8 mouse cellular contexts compared by ENCODE assay signal in the genomic region with DNA sequence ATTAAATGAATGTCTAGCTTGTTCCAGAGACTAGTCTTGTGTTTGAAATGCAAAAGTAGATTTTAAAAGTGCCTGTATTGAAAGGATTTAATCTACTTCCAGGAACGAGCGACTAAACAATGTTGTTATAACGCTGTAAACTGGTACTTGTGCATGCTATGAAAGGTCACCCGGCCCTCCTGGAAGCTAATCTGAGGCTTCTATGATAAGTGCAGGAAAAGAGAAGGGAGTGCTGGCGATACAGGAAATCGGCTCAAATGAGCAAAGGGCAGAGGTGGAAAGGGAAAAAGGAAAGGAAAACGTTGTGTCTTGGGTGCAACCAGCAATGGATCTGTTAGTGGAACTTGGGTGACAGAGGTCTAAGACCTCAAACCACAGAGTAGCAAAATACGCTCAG. TPM values are rescaled to one million over a fixed set of nuclear protein-coding genes. Genes with fewer than 3 reads are reported as not detected.
DNase-seq lines count a peak whose midpoint lies in the region; ATAC-seq lines count a peak whose summit lies in the region.

No protein-coding gene starts in this region.

- peaks cover 45% of the 10 kb centered on the region for H3K4me1 ChIP-seq in megakaryocyte, embryonic 14.5 days
- H3K4me1 ChIP-seq in kidney, embryonic 14.5 days (ENCODE audit: control insufficient read depth, insufficient read depth, low read length): peaks cover 5% of the 10 kb centered on the region
- H3K4me1 ChIP-seq in midbrain, embryonic 16.5 days (ENCODE audit: control insufficient read depth, insufficient read depth, low read length): peaks cover 14% of the 10 kb centered on the region

- H3K36me3 ChIP-seq in megakaryocyte, embryonic 14.5 days (replicated peaks; ENCODE audit: low read length): peaks cover 20% of the 10 kb centered on the region
- peaks cover 2% of the 10 kb centered on the region; the same call in 1 of the 2 replicates for H3K36me3 ChIP-seq in kidney, embryonic 14.5 days (ENCODE audit: control insufficient read depth, insufficient read depth, low read length)
- H3K36me3 ChIP-seq in midbrain, embryonic 16.5 days (ENCODE audit: control insufficient read depth, insufficient read depth, low read length): no peaks in the 10 kb centered on the region

- H3K27ac ChIP-seq in kidney, embryonic 14.5 days (ENCODE audit: low read depth, low read length): peak overlapping the region; percentile 77; the same call in 1 of the 2 replicates
- peak overlapping the region; percentile 95; the same call in 1 of the 2 replicates for H3K27ac ChIP-seq in midbrain, embryonic 16.5 days (ENCODE audit: low read length)

- no peak for ATAC-seq in megakaryocyte, adult 5-6 weeks (ENCODE audit: poor library complexity, severe bottlenecking)
- no peak for ATAC-seq in kidney, embryonic 14.5 days (ENCODE audit: low FRiP score, low TSS enrichment)
- peak; percentile 10; the same call in 1 of the 2 replicates for ATAC-seq in midbrain, embryonic 16.5 days

- H3K9me3 ChIP-seq in megakaryocyte, embryonic 14.5 days: peaks cover 10% of the 10 kb centered on the region
- H3K9me3 ChIP-seq in kidney, embryonic 14.5 days (ENCODE audit: control insufficient read depth, low read length): no peaks in the 10 kb centered on the region
- no peaks in the 10 kb centered on the region for H3K9me3 ChIP-seq in midbrain, embryonic 16.5 days (replicated peaks; ENCODE audit: control insufficient read depth, low read length, poor library complexity, severe bottlenecking)

- DNase-seq in adrenal gland, adult 2 months: peak; percentile 29
- DNase-seq in adrenal gland, adult 18-20 months (ENCODE audit: low spot score in 2 of 2): no peak
- DNase-seq in urinary bladder, postnatal 10 days (ENCODE audit: low spot score): no peak
- DNase-seq in urinary bladder, adult 2 months (ENCODE audit: low spot score): no peak

- no peaks in the 10 kb centered on the region for H3K27me3 ChIP-seq in megakaryocyte, embryonic 14.5 days (replicated peaks)
- no peaks in the 10 kb centered on the region for H3K27me3 ChIP-seq in kidney, embryonic 14.5 days (ENCODE audit: control insufficient read depth, insufficient read depth, low read length)
- H3K27me3 ChIP-seq in midbrain, embryonic 16.5 days (ENCODE audit: control insufficient read depth, insufficient read depth, low read depth, low read length): no peaks in the 10 kb centered on the region

- WGBS in kidney, embryonic 14.5 days: 21% methylated on average over 8 of the region's 8 CpGs
- WGBS in midbrain, embryonic 16.5 days: 24% methylated on average over 8 of the region's 8 CpGs

- H3K4me2 ChIP-seq in kidney, embryonic 14.5 days (replicated peaks; ENCODE audit: low read depth, low read length): peak overlapping the region; percentile 31
- peak overlapping the region; percentile 80 for H3K4me2 ChIP-seq in midbrain, embryonic 16.5 days (ENCODE audit: low read length)

- no peak overlapping the region for H3K9ac ChIP-seq in kidney, embryonic 14.5 days (ENCODE audit: low read depth, low read length)
- peak overlapping the region; percentile 1; the same call in 1 of the 2 replicates for H3K9ac ChIP-seq in midbrain, embryonic 16.5 days (ENCODE audit: low read depth, low read length)

- H3K4me3 ChIP-seq in megakaryocyte, embryonic 14.5 days (replicated peaks): peak overlapping the region; percentile 96
- H3K4me3 ChIP-seq in kidney, embryonic 14.5 days (ENCODE audit: low read length): peak overlapping the region; percentile 93
- H3K4me3 ChIP-seq in midbrain, embryonic 16.5 days (ENCODE audit: low read depth, low read length): peak overlapping the region; percentile 86

RNA-seq across cellular contexts. Expression of a gene that starts 0.3 kb away (rescaled TPM):
- total RNA-seq in adrenal gland, adult 2 months (2021): 100 to 1,000 TPM; 116 to 121 TPM
- 163 and 178 TPM in 2 replicates for polyA plus RNA-seq in adrenal gland, adult 2 months (2012; rRNA removed)
- total RNA-seq in adrenal gland, adult 18-20 months (2021): 100 to 1,000 TPM; 100 to 124 TPM
- polyA plus RNA-seq in megakaryocyte, embryonic 14.5 days (2012; ENCODE audit: insufficient read depth, low replicate concordance): 61.4 and 90.6 TPM in 2 replicates
- total RNA-seq in megakaryocyte, adult 5-6 weeks (2015): 100 and 109 TPM in 2 replicates
- 55.4 and 60.2 TPM in 2 replicates for total RNA-seq in megakaryocyte, adult 5-6 weeks (2017)
- polyA plus RNA-seq in kidney, embryonic 14.5 days (2014; fragmentation: Nextera tagmentation; extraction: Ambion mirVana): 206 and 209 TPM in 2 replicates
- 184 and 185 TPM in 2 replicates for polyA plus RNA-seq in midbrain, embryonic 16.5 days (2015; fragmentation: Nextera tagmentation; extraction: Ambion mirVana)
- polyA plus RNA-seq in urinary bladder, adult 2 months (2012; rRNA removed): 74.6 and 77.4 TPM in 2 replicates

RNA-seq across cellular contexts. Expression of a gene that starts 28.2 kb away (rescaled TPM):
- 1 to 10 TPM; 1.2 to 2.1 TPM for total RNA-seq in adrenal gland, adult 2 months (2021)
- 0.20 TPM in 1 of 2 replicates, not detected in the other for polyA plus RNA-seq in adrenal gland, adult 2 months (2012; rRNA removed)
- total RNA-seq in adrenal gland, adult 18-20 months (2021): under 1 TPM; 0.53 to 0.67 TPM
- polyA plus RNA-seq in megakaryocyte, embryonic 14.5 days (2012; ENCODE audit: insufficient read depth, low replicate concordance): 2.2 TPM in 1 of 2 replicates, not detected in the other
- 87.6 and 98.3 TPM in 2 replicates for total RNA-seq in megakaryocyte, adult 5-6 weeks (2015)
- total RNA-seq in megakaryocyte, adult 5-6 weeks (2017): 83.9 and 94.2 TPM in 2 replicates
- polyA plus RNA-seq in kidney, embryonic 14.5 days (2014; fragmentation: Nextera tagmentation; extraction: Ambion mirVana): 48.1 and 63.2 TPM in 2 replicates
- 7.5 and 8.8 TPM in 2 replicates for polyA plus RNA-seq in midbrain, embryonic 16.5 days (2015; fragmentation: Nextera tagmentation; extraction: Ambion mirVana)
- 2.0 and 2.2 TPM in 2 replicates for polyA plus RNA-seq in urinary bladder, adult 2 months (2012; rRNA removed)

RNA-seq across cellular contexts. Expression of a gene that starts 33.5 kb away (rescaled TPM):
- total RNA-seq in adrenal gland, adult 2 months (2021): 100 to 1,000 TPM in 1 of 2 experiments, 10 to 100 TPM in 1; 85.9 to 132 TPM
- polyA plus RNA-seq in adrenal gland, adult 2 months (2012; rRNA removed): 3.2 and 3.7 TPM in 2 replicates
- 100 to 1,000 TPM; 110 to 117 TPM for total RNA-seq in adrenal gland, adult 18-20 months (2021)
- 0.55 TPM in 1 of 2 replicates, not detected in the other for polyA plus RNA-seq in megakaryocyte, embryonic 14.5 days (2012; ENCODE audit: insufficient read depth, low replicate concordance)
- 76.1 and 87.3 TPM in 2 replicates for total RNA-seq in megakaryocyte, adult 5-6 weeks (2015)
- total RNA-seq in megakaryocyte, adult 5-6 weeks (2017): 88.7 and 89.0 TPM in 2 replicates
- polyA plus RNA-seq in kidney, embryonic 14.5 days (2014; fragmentation: Nextera tagmentation; extraction: Ambion mirVana): 53.8 and 89.9 TPM in 2 replicates
- polyA plus RNA-seq in midbrain, embryonic 16.5 days (2015; fragmentation: Nextera tagmentation; extraction: Ambion mirVana): 141 and 153 TPM in 2 replicates
- polyA plus RNA-seq in urinary bladder, adult 2 months (2012; rRNA removed): 41.3 and 47.1 TPM in 2 replicates

RNA-seq across cellular contexts. Expression of a gene that starts 43.4 kb away (rescaled TPM):
- 10 to 100 TPM; 46.7 to 50.5 TPM for total RNA-seq in adrenal gland, adult 2 months (2021)
- polyA plus RNA-seq in adrenal gland, adult 2 months (2012; rRNA removed): 16.4 and 16.9 TPM in 2 replicates
- 10 to 100 TPM; 48.2 to 50.9 TPM for total RNA-seq in adrenal gland, adult 18-20 months (2021)
- 8.3 and 14.0 TPM in 2 replicates for polyA plus RNA-seq in megakaryocyte, embryonic 14.5 days (2012; ENCODE audit: insufficient read depth, low replicate concordance)
- total RNA-seq in megakaryocyte, adult 5-6 weeks (2015): 27.7 and 30.3 TPM in 2 replicates
- 25.7 and 29.7 TPM in 2 replicates for total RNA-seq in megakaryocyte, adult 5-6 weeks (2017)
- polyA plus RNA-seq in kidney, embryonic 14.5 days (2014; fragmentation: Nextera tagmentation; extraction: Ambion mirVana): 30.6 and 38.6 TPM in 2 replicates
- polyA plus RNA-seq in midbrain, embryonic 16.5 days (2015; fragmentation: Nextera tagmentation; extraction: Ambion mirVana): 19.1 and 19.2 TPM in 2 replicates
- 47.0 and 50.5 TPM in 2 replicates for polyA plus RNA-seq in urinary bladder, adult 2 months (2012; rRNA removed)
